ENCODE assay signal across 16 mouse cellular contexts in genomic region chr3:121308935-121309334, GRCm38 (mm10). TPM values are rescaled to one million over a fixed set of nuclear protein-coding genes. Genes with fewer than 3 reads are reported as not detected.
DNase-seq lines count a peak whose midpoint lies in the region; ATAC-seq lines count a peak whose summit lies in the region.
"Had no signal": no experiment of that assay in that cellular context is flagged by ENCODE, and none has a peak within 500 bp of the region (broad histone marks: within the 10 kb centered on the region; RNA-seq: fewer than 3 reads in every experiment).

No protein-coding gene starts in this region.

- H3K27me3 ChIP-seq in hindbrain, embryonic 15.5 days = no peaks in the 10 kb centered on the region
- no peaks in the 10 kb centered on the region for H3K27me3 ChIP-seq in hindbrain, embryonic 13.5 days
- no peaks in the 10 kb centered on the region for H3K27me3 ChIP-seq in neural tube, embryonic 13.5 days
- H3K27me3 ChIP-seq in intestine, embryonic 15.5 days (replicated peaks) = no peaks in the 10 kb centered on the region
- H3K27me3 ChIP-seq: heart, embryonic 12.5 days had no signal

- 0 out of 2 replicates have a peak, but pooled peaks have one; percentile 43 for ATAC-seq in hindbrain, embryonic 15.5 days (ENCODE audit: low FRiP score, low read depth)
- no peak for ATAC-seq in hindbrain, embryonic 13.5 days (ENCODE audit: low FRiP score)
- 0 out of 2 replicates have a peak, but pooled peaks have one; percentile 28 for ATAC-seq in neural tube, embryonic 13.5 days (ENCODE audit: low read depth)
- peak; percentile 19 for ATAC-seq in intestine, embryonic 15.5 days

- no peak overlapping the region for H3K4me2 ChIP-seq in hindbrain, embryonic 15.5 days
- no peak overlapping the region for H3K4me2 ChIP-seq in hindbrain, embryonic 13.5 days
- H3K4me2 ChIP-seq in neural tube, embryonic 13.5 days = no peak overlapping the region
- no peak overlapping the region for H3K4me2 ChIP-seq in intestine, embryonic 15.5 days (replicated peaks)
- H3K4me2 ChIP-seq: heart, embryonic 12.5 days had no signal

- H3K9ac ChIP-seq in hindbrain, embryonic 15.5 days = no peak overlapping the region
- no peak overlapping the region for H3K9ac ChIP-seq in hindbrain, embryonic 13.5 days
- no peak overlapping the region for H3K9ac ChIP-seq in neural tube, embryonic 13.5 days
- H3K9ac ChIP-seq in intestine, embryonic 15.5 days = no peak overlapping the region
- H3K9ac ChIP-seq: heart, embryonic 12.5 days had no signal

- WGBS in hindbrain, embryonic 15.5 days = 77% methylated on average over 5 of the region's 5 CpGs
- 78% methylated on average over 5 of the region's 5 CpGs for WGBS in hindbrain, embryonic 13.5 days
- WGBS in neural tube, embryonic 13.5 days = 80% methylated on average over 5 of the region's 5 CpGs
- 75% methylated on average over 5 of the region's 5 CpGs for WGBS in intestine, embryonic 15.5 days

- DNase-seq in neural tube, embryonic 10.5 days (ENCODE audit: extremely low spot score, low spot score) = no peak
- DNase-seq in urinary bladder, postnatal 14 days (ENCODE audit: low spot score) = no peak
- DNase-seq in frontal cortex, adult 2 months (ENCODE audit: extremely low spot score in 1 of 2, low spot score in 1 of 2) = no peak
- DNase-seq: adrenal gland, adult 2 months; cerebellum, adult 8-10 months; gastrocnemius, adult 2 months; heart, postnatal 14 days; kidney, adult 11 months; lung, postnatal 10 days; retina, postnatal 1 day; right cerebral cortex, postnatal 4 days had no signal

- no peak overlapping the region for H3K27ac ChIP-seq in hindbrain, embryonic 15.5 days (replicated peaks)
- no peak overlapping the region for H3K27ac ChIP-seq in hindbrain, embryonic 13.5 days
- H3K27ac ChIP-seq in neural tube, embryonic 13.5 days (replicated peaks) = no peak overlapping the region
- H3K27ac ChIP-seq in intestine, embryonic 15.5 days = no peak overlapping the region
- H3K27ac ChIP-seq: gastrocnemius, adult 2 months had no signal

- H3K9me3 ChIP-seq in hindbrain, embryonic 15.5 days = no peaks in the 10 kb centered on the region
- no peaks in the 10 kb centered on the region for H3K9me3 ChIP-seq in hindbrain, embryonic 13.5 days
- H3K9me3 ChIP-seq in neural tube, embryonic 13.5 days = 0 out of 2 replicates have a peak, but pooled peaks cover 5% of the 10 kb centered on the region
- H3K9me3 ChIP-seq in intestine, embryonic 15.5 days = no peaks in the 10 kb centered on the region
- H3K9me3 ChIP-seq: heart, embryonic 12.5 days had no signal

- H3K36me3 ChIP-seq in hindbrain, embryonic 15.5 days = no peaks in the 10 kb centered on the region
- no peaks in the 10 kb centered on the region for H3K36me3 ChIP-seq in hindbrain, embryonic 13.5 days
- no peaks in the 10 kb centered on the region for H3K36me3 ChIP-seq in neural tube, embryonic 13.5 days
- no peaks in the 10 kb centered on the region for H3K36me3 ChIP-seq in intestine, embryonic 15.5 days

- peaks cover 7% of the 10 kb centered on the region; the same call in 1 of the 2 replicates for H3K4me1 ChIP-seq in hindbrain, embryonic 15.5 days (replicated peaks)
- H3K4me1 ChIP-seq in hindbrain, embryonic 13.5 days (replicated peaks) = peaks cover 12% of the 10 kb centered on the region; the same call in 1 of the 2 replicates
- 0 out of 2 replicates have a peak, but pooled peaks cover 4% of the 10 kb centered on the region for H3K4me1 ChIP-seq in neural tube, embryonic 13.5 days (replicated peaks)
- H3K4me1 ChIP-seq in intestine, embryonic 15.5 days (replicated peaks) = peaks cover 9% of the 10 kb centered on the region

- no peak overlapping the region for H3K4me3 ChIP-seq in hindbrain, embryonic 15.5 days
- no peak overlapping the region for H3K4me3 ChIP-seq in hindbrain, embryonic 13.5 days
- no peak overlapping the region for H3K4me3 ChIP-seq in neural tube, embryonic 13.5 days
- H3K4me3 ChIP-seq in intestine, embryonic 15.5 days (replicated peaks) = no peak overlapping the region
- H3K4me3 ChIP-seq: gastrocnemius, adult 2 months; heart, embryonic 12.5 days had no signal

RNA-seq across cellular contexts. Expression of gene Alg14, which starts 17.4 kb away (rescaled TPM):
- 34.6 and 38.0 TPM in 2 replicates for polyA plus RNA-seq in hindbrain, embryonic 15.5 days (2015; fragmentation: Nextera tagmentation; extraction: Ambion mirVana)
- polyA plus RNA-seq in hindbrain, embryonic 13.5 days (2015; fragmentation: Nextera tagmentation; extraction: Ambion mirVana) = 34.1 and 39.7 TPM in 2 replicates
- polyA plus RNA-seq in neural tube, embryonic 13.5 days (2015; fragmentation: Nextera tagmentation; extraction: Ambion mirVana) = 37.9 and 39.3 TPM in 2 replicates
- 41.5 and 48.4 TPM in 2 replicates for polyA plus RNA-seq in intestine, embryonic 15.5 days (2015; fragmentation: Nextera tagmentation; extraction: Ambion mirVana)
- 14.5 and 15.2 TPM in 2 replicates for polyA plus RNA-seq in frontal cortex, adult 2 months (2012; rRNA removed)

RNA-seq across cellular contexts. Expression of gene Tmem56, which starts 26.0 kb away (rescaled TPM):
- 2.5 and 2.6 TPM in 2 replicates for polyA plus RNA-seq in hindbrain, embryonic 15.5 days (2015; fragmentation: Nextera tagmentation; extraction: Ambion mirVana)
- 1.3 and 1.5 TPM in 2 replicates for polyA plus RNA-seq in hindbrain, embryonic 13.5 days (2015; fragmentation: Nextera tagmentation; extraction: Ambion mirVana)
- 1.4 and 1.6 TPM in 2 replicates for polyA plus RNA-seq in neural tube, embryonic 13.5 days (2015; fragmentation: Nextera tagmentation; extraction: Ambion mirVana)
- 1.2 and 1.6 TPM in 2 replicates for polyA plus RNA-seq in intestine, embryonic 15.5 days (2015; fragmentation: Nextera tagmentation; extraction: Ambion mirVana)
- polyA plus RNA-seq in frontal cortex, adult 2 months (2012; rRNA removed) = 16.7 and 16.9 TPM in 2 replicates
